Mouse (Mus musculus) lung, adult 2 months (tissue): ENCODE results near the gene Bivm.

ENCODE experiments used
- CTCF ChIP-seq: fragments of 200-500 bp; IDR thresholded peaks from 2 replicates; pipeline ENCODE4 v1.5.1; 2011; ENCODE audit warnings: mild to moderate bottlenecking, low read length, control low read depth; ENCODE audit not compliant: insufficient read depth
- POLR2A ChIP-seq: fragments of 200-500 bp; IDR thresholded peaks from 2 replicates; pipeline ENCODE4 v1.6.1; 2011; ENCODE audit warnings: low read depth, mild to moderate bottlenecking, control low read depth, low read length, borderline replicate concordance; ENCODE audit errors: extremely low read depth

DNA sequence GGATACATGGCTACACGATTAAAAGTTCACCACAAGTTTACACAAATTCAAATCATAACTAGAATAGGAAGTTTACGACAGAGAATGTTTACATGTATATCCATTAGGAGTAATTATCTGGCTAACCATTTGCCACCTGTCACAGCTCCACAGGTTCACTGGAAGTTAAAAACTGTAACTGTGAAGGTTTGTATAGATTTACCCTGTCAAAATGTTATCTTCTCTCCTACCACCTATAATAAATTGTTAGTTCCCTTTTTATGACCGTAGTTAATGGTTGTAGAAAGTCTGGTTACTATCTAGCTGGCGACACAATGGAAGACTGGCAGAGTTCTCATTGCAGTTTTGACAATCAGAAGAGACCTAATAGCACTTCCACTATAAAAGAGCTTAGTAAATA is 21.5 kb downstream of the Bivm start:
- TF ChIP-seq CTCF (no peak), POLR2A (no peak)
